Mouse (Mus musculus): Measurements from ENCODE around the gene Kirrel. TPM values are rescaled to one million over a fixed set of nuclear protein-coding genes. Genes with fewer than 3 reads are reported as not detected.
A peak's percentile ranks its signal among the peaks of the same experiment; 100 is the strongest.

Gene Kirrel
- total and polyA plus RNA-seq, 3 experiments = not detected

DNA sequence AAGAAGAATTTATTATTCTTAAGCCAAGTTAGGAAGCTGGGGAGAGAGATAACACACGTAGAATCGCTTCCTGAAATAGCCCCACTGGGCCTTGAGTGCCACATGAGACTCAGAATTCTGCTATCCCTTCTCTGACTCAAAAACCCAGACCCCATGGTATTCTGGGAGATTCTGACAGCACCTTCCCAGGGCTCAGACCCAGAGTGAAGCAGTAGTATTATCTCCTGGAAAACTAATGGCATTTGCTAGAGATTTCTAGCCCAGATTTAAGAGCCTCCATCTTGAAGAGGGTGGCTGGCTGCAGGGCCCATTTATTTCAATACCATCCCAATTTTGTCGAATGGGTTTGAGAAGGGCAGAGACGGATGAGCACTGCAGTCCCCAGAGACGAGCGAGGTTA, 6.9 kb downstream of the Kirrel start:
- peaks cover 13 to 27% of the 10 kb centered on the region in 2 experiments for H3K4me1 ChIP-seq (ENCODE audit: control insufficient read depth in 1 of 2, insufficient read depth in 2 of 2)
- no peak overlapping the region for H3K4me3 ChIP-seq (replicated peaks in 1 of 3; ENCODE audit: low read depth in 2 of 3, low read length in 2 of 3, poor library complexity in 1 of 3)
- DNase-seq (ENCODE audit: extremely low read depth) = no peak
- no peak overlapping the region for H3K27ac ChIP-seq (ENCODE audit: insufficient read depth, low read depth)
- no peak overlapping the region for H3K4me2 ChIP-seq (ENCODE audit: insufficient read depth, low read depth, poor library complexity, severe bottlenecking)
- H3K9me3 ChIP-seq (replicated peaks; ENCODE audit: low read length) = no peaks in the 10 kb centered on the region
- TF ChIP-seq E2F4 (IDR thresholded peaks at IDR 0.05; ENCODE audit: insufficient replicate concordance, low read depth, low read length) (no peak), MAZ (IDR thresholded peaks at IDR 0.05; ENCODE audit: low read depth, low read length) (no peak), NRF1 (IDR thresholded peaks at IDR 0.05; ENCODE audit: low read depth, low read length) (no peak), TCF12 (IDR thresholded peaks at IDR 0.05; ENCODE audit: low read depth, low read length) (no peak), NELFE (IDR thresholded peaks at IDR 0.05; ENCODE audit: low read depth, low read length) (no peak)
- no peaks in the 10 kb centered on the region for H3K79me2 ChIP-seq (replicated peaks; ENCODE audit: control insufficient read depth, extremely low read depth, insufficient read depth, poor library complexity, severe bottlenecking)
- no peaks in the 10 kb centered on the region for H3K36me3 ChIP-seq (replicated peaks in 1 of 2; ENCODE audit: control insufficient read depth in 1 of 2, insufficient read depth in 1 of 2, low read length in 1 of 2)
- no peak overlapping the region for H3K9ac ChIP-seq (ENCODE audit: insufficient read depth, low read depth)
- in situ Hi-C loops (cut with MboI; ENCODE audit: low pct_ligation_motif_present, low pct_unique_long_range_greater_than_20kb, low sequenced_read_pairs) (no loop called here), dilution Hi-C loops (cut with MboI; ENCODE audit: extremely low pct_ligation_motif_present, extremely low pct_unique_long_range_greater_than_20kb, low sequenced_read_pairs) (no loop called here)
- peaks cover 65% of the 10 kb centered on the region for H3K27me3 ChIP-seq (replicated peaks)

DNA sequence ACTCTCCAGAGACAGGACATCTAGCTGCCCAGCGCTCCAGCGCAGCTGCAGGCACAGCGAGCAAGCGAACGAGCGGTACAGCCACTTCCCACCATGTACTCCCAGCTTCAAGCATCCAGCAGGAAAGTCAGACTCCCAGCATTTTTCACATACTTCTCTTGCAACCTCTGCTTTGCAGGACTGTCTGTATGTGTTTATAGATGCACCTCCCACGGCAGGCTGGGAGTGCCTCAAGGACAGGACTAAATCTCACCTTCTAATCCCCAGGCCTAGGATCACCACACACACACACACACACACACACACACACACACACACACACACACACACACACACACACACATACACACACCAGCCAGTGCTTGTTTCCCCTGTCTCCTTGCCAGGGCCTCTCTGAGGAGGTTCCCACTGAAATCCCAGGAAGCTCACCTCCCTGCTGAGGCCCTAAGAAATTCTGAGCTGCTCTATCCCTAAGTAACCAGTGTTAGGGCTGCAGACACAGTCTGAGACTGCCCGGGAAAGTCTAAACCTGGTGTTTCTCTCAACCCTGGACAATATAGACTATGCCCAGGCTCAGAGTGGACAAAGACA, 9.2 kb downstream of the Kirrel start:
- H3K4me1 ChIP-seq (ENCODE audit: control insufficient read depth in 1 of 2, insufficient read depth in 2 of 2) = peaks cover 13 to 43% of the 10 kb centered on the region in 2 experiments
- H3K9me3 ChIP-seq (replicated peaks; ENCODE audit: low read length) = no peaks in the 10 kb centered on the region
- no peak for DNase-seq (ENCODE audit: extremely low read depth)
- peaks cover 73% of the 10 kb centered on the region for H3K27me3 ChIP-seq (replicated peaks)
- no peaks in the 10 kb centered on the region for H3K79me2 ChIP-seq (replicated peaks; ENCODE audit: control insufficient read depth, extremely low read depth, insufficient read depth, poor library complexity, severe bottlenecking)
- H3K36me3 ChIP-seq (replicated peaks in 1 of 2; ENCODE audit: control insufficient read depth in 1 of 2, insufficient read depth in 1 of 2, low read length in 1 of 2) = no peaks in the 10 kb centered on the region
- no peak overlapping the region for H3K9ac ChIP-seq (ENCODE audit: insufficient read depth, low read depth)
- no peak overlapping the region for H3K4me3 ChIP-seq (replicated peaks in 1 of 3; ENCODE audit: low read depth in 2 of 3, low read length in 2 of 3, poor library complexity in 1 of 3)
- no peak overlapping the region for H3K27ac ChIP-seq (ENCODE audit: insufficient read depth, low read depth)
- in situ Hi-C loops (cut with MboI; ENCODE audit: low pct_ligation_motif_present, low pct_unique_long_range_greater_than_20kb, low sequenced_read_pairs) (no loop called here), dilution Hi-C loops (cut with MboI; ENCODE audit: extremely low pct_ligation_motif_present, extremely low pct_unique_long_range_greater_than_20kb, low sequenced_read_pairs) (no loop called here)
- TF ChIP-seq MAFK (IDR thresholded peaks at IDR 0.05; ENCODE audit: insufficient replicate concordance, low read length) (no peak), NRF1 (IDR thresholded peaks at IDR 0.05; ENCODE audit: low read depth, low read length) (no peak), JUND (conservative IDR thresholded peaks at IDR 0.05; ENCODE audit: low read depth, low read length) (no peak), ETS1 (conservative IDR thresholded peaks at IDR 0.05; ENCODE audit: low read depth, low read length) (no peak), BHLHE40 (IDR thresholded peaks at IDR 0.05; ENCODE audit: low read depth, low read length) (no peak)
- no peak overlapping the region for H3K4me2 ChIP-seq (ENCODE audit: insufficient read depth, low read depth, poor library complexity, severe bottlenecking)

DNA sequence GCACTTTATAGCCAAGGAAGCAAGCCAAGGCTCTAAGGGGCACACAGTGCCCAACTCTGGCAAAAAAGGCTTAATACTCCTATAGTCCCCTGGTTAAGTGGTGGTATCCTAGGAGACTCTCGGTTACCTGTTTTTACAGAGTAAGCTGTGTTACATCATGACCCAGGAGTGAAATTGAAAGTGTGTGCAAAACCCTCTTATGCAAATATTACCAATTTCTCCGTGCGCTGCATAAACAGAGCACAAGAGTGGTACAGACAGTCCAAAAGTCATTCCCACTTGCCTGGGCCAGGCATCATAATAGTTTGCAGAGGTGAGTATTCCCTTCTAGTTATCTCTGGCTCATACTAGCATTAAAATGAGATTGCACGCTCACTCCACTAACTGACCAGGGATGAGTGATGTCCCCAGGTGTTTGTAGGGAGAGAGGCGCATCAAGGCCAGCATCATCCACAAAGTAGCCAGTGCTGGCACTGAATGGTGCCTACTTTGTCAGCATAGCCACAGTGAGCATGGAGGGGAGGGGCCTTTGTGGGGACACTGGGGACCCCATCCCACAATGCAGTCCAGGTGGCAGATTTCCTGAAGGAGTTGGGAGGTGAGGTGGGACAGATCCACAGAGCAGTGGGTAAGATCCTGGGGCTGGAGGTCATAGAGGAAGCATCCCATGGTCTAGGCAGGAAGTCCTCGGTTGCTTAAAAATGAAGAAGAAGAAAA, 10.3 kb downstream of the Kirrel start:
- Histone ChIP-seq H3K36me3 (replicated peaks in 1 of 2; ENCODE audit: control insufficient read depth in 1 of 2, insufficient read depth in 1 of 2, low read length in 1 of 2) (no peaks in the 10 kb centered on the region), H3K27me3 (replicated peaks) (peaks cover 68% of the 10 kb centered on the region), H3K9ac (ENCODE audit: insufficient read depth, low read depth) (no peak overlapping the region), H3K79me2 (replicated peaks; ENCODE audit: control insufficient read depth, extremely low read depth, insufficient read depth, poor library complexity, severe bottlenecking) (no peaks in the 10 kb centered on the region), H3K27ac (ENCODE audit: insufficient read depth, low read depth) (no peak overlapping the region), H3K4me2 (ENCODE audit: insufficient read depth, low read depth, poor library complexity, severe bottlenecking) (peak overlapping the region; percentile 51), H3K4me1 (ENCODE audit: control insufficient read depth in 1 of 2, insufficient read depth in 2 of 2) (peaks cover 13 to 43% of the 10 kb centered on the region in 2 experiments), H3K9me3 (replicated peaks; ENCODE audit: low read length) (no peaks in the 10 kb centered on the region), H3K4me3 (replicated peaks in 1 of 3; ENCODE audit: low read depth in 2 of 3, low read length in 2 of 3, poor library complexity in 1 of 3) (no peak overlapping the region)
- in situ Hi-C loops (cut with MboI; ENCODE audit: low pct_ligation_motif_present, low pct_unique_long_range_greater_than_20kb, low sequenced_read_pairs) (no loop called here), dilution Hi-C loops (cut with MboI; ENCODE audit: extremely low pct_ligation_motif_present, extremely low pct_unique_long_range_greater_than_20kb, low sequenced_read_pairs) (no loop called here)
- peak; percentile 56 for DNase-seq (ENCODE audit: extremely low read depth)
- TF ChIP-seq RCOR1 (conservative IDR thresholded peaks at IDR 0.05; ENCODE audit: low read depth, low read length) (0 out of 2 replicates have a peak, but pooled peaks have one; percentile 27), MAZ (IDR thresholded peaks at IDR 0.05; ENCODE audit: low read depth, low read length) (0 out of 2 replicates have a peak, but pooled peaks have one; percentile 31), ETS1 (conservative IDR thresholded peaks at IDR 0.05; ENCODE audit: low read depth, low read length) (peak; percentile 73), JUND (conservative IDR thresholded peaks at IDR 0.05; ENCODE audit: low read depth, low read length) (0 out of 2 replicates have a peak, but pooled peaks have one; percentile 19), RAD21 (IDR thresholded peaks at IDR 0.05; ENCODE audit: low read depth, low read length) (no peak), CHD2 (IDR thresholded peaks at IDR 0.05; ENCODE audit: low read length) (no peak), USF1 (IDR thresholded peaks at IDR 0.05; ENCODE audit: low read depth, low read length) (no peak), TCF12 (IDR thresholded peaks at IDR 0.05; ENCODE audit: low read depth, low read length) (peak; percentile 41; the same call in 1 of the 2 replicates), E2F4 (IDR thresholded peaks at IDR 0.05; ENCODE audit: insufficient replicate concordance, low read depth, low read length) (no peak), HCFC1 (IDR thresholded peaks at IDR 0.05; ENCODE audit: low read depth, low read length) (no peak), UBTF (IDR thresholded peaks at IDR 0.05; ENCODE audit: low read depth, low read length) (no peak), SMC3 (IDR thresholded peaks at IDR 0.05; ENCODE audit: low read depth, low read length) (no peak), ELF1 (IDR thresholded peaks at IDR 0.05; ENCODE audit: low read depth, low read length) (no peak), JUN (IDR thresholded peaks at IDR 0.05; ENCODE audit: insufficient read depth, low read depth, low read length) (no peak), MYC (IDR thresholded peaks at IDR 0.05; ENCODE audit: low read depth, low read length) (no peak), MXI1 (IDR thresholded peaks at IDR 0.05; ENCODE audit: low read depth, low read length) (0 out of 2 replicates have a peak, but pooled peaks have one; percentile 27), MEF2A (IDR thresholded peaks at IDR 0.05; ENCODE audit: borderline replicate concordance, low read depth, low read length) (peak; percentile 58)
